Mouse (Mus musculus): ENCODE measurements at regions not wholly inside any gene's neighbourhood (a gene's known extent, or its start where the extent isn't known, plus 50 kb on each side); places are given as distances from the start of the nearest gene placed in this dataset.

- no peak for TF ChIP-seq CTCF (IDR thresholded peaks at IDR 0.05; ENCODE audit: control insufficient read depth, insufficient read depth, insufficient replicate concordance, low read depth, low read length)
- no peak for TF ChIP-seq POLR2A (IDR thresholded peaks at IDR 0.05; ENCODE audit: control insufficient read depth, low read depth, low read length)
Observed at GRCm38 (mm10) chr4:127552456-127553225, 194.7 kb upstream of the Gjb5 start.

Measured in testis, adult 2 months (tissue).